Mouse (Mus musculus) cerebellum, adult 9-11 months (tissue): Measurements from ENCODE around the gene Rabgef1.

Experiments
- DNase-seq: peaks from one replicate; pipeline ENCODE4 v3.0.0; 2022

The Rabgef1 gene

GRCm38 (mm10) chr5:130218336-130218735 lies 46.7 kb downstream of the Rabgef1 start:
- no peak for DNase-seq

DNA sequence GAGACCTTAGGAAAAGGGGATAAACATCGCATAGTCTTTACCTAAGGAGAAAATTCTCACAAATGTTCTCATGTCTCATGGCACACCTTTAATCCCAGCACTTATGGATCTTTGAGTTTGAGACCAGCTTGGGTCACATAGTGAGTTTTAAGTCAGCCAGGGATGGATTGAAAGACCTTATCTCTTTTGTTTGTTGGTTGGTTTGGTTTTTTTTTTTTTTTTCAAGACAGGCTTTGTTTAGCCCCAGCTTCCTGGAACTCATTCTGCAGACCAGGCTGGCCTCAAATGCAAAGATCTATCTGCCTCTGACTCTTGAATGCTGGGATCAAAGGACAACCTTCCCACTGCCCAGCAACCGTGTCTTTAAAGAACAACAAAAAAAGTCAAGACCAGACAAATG lies 49.7 kb downstream of the Rabgef1 start:
- DNase-seq, result no peak

DNA sequence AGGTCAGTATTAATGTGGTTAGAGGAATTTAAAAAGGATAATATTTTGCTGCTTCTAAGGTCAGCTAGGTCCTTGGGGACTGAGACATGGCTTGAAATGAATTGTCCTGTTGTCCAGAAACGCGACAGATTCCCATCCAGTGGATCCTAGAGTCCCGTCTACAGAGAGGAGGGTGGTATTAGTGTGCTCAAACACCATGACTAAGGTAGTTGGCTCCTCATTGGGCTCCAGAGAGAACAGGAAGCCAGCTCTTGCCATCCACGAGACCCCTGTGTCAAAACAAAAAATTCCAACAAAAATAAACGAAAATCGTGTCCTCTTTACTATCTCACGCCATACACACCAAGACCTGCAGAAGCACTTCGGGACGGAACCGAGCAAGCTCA lies 50.2 kb downstream of the Rabgef1 start:
- DNase-seq, result no peak

DNA sequence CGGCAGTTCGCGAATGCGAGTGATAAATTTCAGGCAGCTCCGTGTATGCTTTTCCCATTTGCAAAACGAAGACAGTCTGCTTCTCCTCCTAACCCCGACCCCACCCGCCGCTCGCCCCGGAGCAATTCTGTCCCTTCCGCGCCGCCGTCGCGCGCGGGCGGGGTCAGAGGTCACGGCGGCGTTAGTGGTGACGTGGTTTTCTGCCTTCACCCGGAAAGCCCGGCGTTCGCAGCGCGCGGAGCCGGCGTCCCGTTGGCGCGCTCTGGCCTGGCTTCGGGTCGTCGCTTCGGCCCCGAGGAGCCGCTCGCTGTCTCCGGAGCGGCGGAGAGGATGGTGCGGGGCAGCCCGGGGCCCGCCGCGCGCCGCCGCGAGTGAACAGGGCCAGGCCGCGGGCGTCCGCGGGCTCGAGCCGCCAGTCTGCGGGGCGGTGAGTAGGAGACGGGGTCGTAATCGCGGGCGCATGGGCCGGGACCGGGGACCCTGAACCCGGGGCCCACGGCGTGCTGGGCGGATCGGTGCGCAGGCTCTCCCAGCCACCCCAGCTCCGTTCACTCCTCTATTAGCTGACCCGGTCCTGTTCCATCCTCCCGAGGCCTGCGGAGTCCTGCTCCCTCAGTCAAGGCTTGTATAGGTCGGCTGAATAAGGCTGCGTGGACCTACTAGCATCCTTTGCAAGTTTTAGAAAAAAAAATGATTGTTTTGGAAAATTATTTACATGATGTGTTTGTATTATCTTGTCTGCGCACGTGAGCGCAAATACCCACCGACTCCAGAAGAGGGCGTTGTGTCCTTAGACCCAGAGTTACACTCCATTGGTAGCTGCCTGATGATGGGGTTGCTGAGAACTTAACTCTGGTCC lies 50.8 kb downstream of the Rabgef1 start:
- peak; percentile 93 for DNase-seq

DNA sequence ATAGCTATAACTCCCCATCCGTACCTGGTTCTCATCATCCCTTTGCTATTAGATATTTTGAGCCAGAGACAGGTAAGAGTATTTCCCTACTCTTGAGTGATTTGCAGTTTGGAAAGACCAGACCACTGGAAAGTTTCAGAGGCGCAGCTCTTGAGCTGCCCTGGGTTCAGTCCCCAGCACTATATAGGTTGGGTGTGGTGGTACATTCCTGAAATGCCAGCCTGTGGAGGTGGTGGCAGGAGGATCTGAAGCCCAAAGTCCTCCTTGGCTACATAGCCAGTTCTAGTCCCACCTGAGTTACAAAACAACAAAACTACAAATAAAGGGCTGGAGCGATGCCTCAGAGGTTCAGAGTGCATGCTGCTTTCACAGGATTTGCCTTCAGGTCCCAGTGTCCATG lies 55.2 kb downstream of the Rabgef1 start:
- DNase-seq, result no peak

GRCm38 (mm10) chr5:130228120-130228519 lies 56.5 kb downstream of the Rabgef1 start:
- no peak for DNase-seq

- no peak for DNase-seq
Observed at GRCm38 (mm10) chr5:130236302-130236701, 64.7 kb downstream of the Rabgef1 start.

DNA sequence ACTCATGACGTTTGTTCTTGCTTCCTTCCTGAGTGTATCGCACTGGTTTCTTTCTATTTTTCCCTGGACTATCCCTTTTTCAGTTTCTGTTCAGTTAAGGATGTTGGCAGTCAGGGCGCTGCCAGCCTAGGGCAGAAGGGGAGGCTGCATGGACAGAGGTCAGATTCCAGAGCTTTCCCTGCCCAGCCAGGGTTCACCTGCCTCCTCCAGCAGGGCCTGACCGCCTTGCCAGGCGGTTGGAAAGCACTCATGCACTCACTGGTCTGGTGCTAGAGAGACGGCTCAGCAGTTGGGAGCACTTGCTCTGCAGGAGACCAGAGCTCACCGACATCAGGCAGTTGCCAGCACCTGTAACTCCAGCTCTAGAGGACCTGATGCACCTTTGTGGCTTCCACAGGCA lies 67.6 kb downstream of the Rabgef1 start:
- DNase-seq, result no peak

GRCm38 (mm10) chr5:130239856-130240255 lies 68.3 kb downstream of the Rabgef1 start:
- no peak for DNase-seq

- no peak for DNase-seq
Observed at GRCm38 (mm10) chr5:130241426-130241825, 69.8 kb downstream of the Rabgef1 start.

GRCm38 (mm10) chr5:130247823-130248222 lies 76.2 kb downstream of the Rabgef1 start:
- no peak for DNase-seq

DNA sequence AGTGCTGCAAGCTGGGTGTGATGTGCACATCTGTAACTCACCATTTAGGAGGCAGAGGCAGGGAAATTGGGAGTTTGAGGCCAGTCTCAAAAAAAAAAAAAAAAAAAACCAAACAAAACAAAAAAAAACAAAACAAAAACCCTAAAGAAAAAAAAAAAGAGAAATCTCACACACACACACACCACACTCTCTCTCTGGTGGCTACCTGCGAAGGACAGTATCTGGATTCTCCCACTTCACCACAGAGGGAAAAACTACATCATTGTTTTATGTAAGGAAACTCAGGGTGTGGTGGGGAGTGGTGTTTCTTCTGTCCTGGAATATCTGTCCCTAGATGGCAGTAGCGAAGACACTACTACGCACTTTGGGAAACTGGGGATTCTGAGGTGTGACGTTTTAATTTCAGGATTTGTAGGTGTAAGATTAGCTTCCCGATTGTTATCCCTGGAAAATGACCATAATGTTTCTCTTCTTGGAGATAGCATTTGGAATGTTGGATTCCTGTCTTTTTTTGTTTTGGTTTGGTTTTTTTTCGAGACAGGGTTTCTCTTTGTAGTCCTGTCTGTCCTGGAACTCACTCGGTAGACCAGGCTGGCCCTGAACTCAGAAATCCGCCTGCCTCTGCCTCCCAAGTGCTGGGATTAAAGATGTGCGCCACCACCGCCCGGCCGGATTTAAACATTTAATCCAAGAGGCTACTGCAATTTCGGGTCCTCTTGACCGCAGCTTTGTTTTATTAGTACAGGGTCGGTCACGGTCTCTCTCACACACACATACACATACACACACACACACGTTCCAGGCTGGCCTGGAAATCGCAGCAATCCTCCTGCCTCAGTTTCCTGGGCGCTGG lies 82.8 kb downstream of the Rabgef1 start:
- DNase-seq, result peak; percentile 49

DNA sequence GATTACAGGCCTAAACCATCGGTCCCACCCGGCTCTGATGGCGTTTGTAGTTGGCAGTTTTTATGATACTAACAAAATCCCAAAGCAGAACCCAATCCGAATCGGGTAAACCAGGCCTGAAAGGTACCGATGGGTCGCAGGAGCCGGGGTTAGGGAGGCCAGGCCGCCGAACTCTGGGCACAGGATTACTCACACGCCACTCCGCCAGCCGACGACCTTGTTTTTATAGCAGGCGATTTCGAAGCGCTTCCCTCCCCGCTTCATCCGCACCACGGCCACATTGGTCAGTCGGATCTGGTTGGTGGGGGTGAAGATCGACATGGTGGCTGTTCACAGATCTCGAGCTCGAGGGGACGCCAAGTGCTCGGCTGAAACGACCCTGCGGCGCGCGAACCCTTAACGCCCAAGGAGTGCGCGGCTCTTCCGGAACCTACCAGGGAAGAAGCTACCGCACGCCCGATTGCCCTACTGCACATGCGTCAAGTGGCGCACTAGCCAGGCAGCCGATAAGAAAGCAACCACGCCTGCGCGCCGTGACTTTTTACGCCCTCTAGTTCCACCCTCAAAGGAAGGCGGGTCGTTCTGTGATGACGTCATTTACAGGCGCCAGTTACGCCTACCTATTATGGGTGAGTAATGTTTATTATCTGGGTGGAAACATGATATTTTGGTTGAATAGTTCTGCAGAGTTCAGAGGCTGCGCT lies 83.6 kb downstream of the Rabgef1 start, which contains the start of the genes Sbds and Tyw1:
Gene Sbds, minus strand, starts transcription at position 514 of the 704 bp plus-strand sequence.
Gene Tyw1, plus strand, starts transcription at position 603 of the 704 bp plus-strand sequence.
- peak; percentile 98 for DNase-seq

- DNase-seq, result peak; percentile 41
Observed at GRCm38 (mm10) chr5:130255799-130256525, 84.4 kb downstream of the Rabgef1 start.

DNA sequence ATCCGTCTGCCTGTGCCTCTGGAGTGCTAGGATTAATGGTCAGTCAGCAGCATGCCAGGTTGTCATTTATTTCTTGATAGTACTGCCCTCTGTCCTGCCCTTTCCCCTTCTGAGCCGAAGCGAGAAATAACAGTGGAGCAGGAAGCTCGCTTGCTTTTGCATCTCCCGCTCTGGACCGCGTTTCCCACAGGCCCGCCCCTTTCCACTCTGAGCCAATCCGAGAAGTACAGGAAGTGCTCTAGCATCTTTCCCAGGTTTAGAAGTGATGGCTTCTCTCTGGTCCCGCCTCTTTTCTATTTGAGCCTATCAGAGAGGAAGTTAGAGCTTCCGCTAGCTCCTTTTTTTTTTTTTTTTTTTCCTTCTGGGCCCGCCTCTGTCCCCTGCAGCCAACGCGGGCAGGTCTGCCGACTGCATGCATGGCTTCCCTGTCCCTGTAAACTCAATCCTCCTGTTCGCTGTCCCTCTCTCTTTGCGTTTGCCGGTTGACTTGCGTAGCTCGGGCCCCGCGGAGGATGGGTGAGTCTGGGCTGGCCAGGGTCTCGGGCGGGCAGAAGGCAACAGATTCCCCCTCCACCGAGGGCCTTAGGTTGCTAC lies 85.2 kb downstream of the Rabgef1 start:
- peak; percentile 96 for DNase-seq

DNA sequence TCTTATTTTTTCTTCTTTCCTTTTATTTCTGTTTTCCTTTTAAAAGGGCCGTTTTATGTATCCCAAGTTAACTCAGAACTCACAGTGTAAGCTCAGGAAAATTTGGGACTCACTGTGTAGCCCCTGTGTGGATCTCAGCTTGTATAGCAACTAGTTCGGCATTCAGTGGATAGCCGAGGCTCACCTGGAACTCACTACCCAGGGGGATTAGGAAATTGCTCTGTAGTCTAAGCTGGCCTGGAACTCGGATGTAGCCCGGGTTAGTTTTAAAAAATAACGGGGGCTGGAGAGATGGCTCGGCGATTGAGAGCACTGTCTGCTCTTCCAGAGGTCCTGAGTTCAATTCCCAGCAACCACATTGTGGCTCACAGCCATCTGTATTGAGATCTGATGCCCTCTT lies 85.7 kb downstream of the Rabgef1 start:
- peak; percentile 50 for DNase-seq

DNA sequence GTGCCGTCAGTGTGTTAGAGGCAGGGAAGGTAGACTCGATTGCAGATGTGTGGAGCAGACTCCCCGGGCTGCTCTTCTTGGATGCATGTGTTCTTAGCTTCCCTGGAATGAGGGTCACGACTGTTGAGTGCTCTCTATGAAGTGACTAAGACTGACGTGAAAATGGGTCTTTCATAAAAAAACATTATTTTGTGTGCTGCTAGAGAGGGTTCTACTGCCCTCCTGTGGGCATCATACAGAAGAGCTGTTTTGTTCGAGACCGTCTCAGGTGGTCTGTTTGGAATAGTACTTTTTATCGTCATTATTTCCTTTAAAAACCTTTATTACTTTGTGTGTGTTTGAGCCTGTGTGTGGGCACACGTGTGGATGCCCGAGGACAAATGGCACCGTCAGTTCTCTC lies 91.9 kb downstream of the Rabgef1 start:
- DNase-seq, result no peak
